Mouse (Mus musculus) spleen, adult 12 weeks (tissue): ENCODE data around the gene Ldhal6b.

Source experiments
- DNase-seq: peaks from one replicate; pipeline ENCODE4 v3.0.0; 2022; ENCODE audit warnings: low spot score

Ldhal6b gene

DNA sequence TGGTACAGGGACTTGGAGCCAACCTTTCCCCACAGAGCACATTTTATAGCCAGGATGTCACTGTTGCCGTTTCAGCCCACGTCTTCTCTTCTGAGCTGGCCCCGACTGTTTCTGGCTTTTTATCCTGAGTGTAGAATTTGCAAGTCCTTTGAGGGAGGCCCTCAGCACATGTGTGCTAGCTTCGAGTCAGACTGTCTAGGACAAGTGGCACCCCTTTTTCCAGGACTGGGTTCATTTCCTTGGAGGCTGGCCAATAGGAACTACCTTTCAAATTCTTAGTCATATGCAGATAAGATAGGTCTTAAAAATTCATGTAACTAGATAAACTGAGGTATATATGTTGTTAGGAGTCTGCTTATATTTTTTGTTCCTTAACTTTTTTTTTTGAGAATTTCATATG, 8.2 kb downstream of the Ldhal6b start:
- DNase-seq = no peak

GRCm38 (mm10) chr17:5407030-5407429, 11.5 kb downstream of the Ldhal6b start:
- DNase-seq = no peak

DNA sequence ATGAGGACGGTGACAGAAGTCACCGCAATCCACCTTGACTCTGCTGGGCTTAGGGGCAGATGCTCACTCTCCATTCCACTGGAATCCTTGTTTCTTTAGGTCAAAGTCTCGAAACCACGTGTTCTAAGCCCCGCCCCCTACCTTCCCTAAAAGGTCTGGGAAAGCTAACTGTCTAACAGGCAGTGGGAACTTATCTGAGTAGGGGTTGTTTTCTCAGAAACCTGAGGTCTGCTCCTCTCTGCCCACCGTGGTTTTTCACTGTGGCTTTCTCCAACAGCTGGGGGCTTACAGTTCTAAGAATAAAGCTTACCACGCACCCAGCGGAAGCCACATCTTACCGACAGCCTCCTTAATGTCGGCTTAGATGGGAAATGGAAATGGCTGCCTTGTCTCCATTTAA, 12.0 kb downstream of the Ldhal6b start:
- no peak for DNase-seq

DNA sequence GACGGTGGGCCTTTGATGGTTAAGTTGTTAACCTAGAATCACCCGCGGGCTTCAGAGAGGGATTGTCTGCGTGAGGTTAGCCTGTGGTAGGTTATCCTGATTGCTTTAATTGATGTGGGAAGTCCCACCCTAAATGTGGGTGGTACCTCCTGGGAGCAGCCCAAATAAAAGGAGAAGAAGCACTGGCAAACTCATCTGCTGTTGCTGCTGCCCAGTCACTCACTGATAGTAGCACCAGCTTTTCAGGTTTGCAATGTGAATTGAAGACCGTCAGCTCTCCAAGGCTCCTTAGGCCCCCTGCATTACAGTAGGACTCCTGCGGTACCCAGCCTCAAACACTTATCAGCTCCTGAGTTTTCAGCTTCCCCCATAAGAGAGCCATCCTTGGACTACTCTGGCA, 14.7 kb downstream of the Ldhal6b start:
- DNase-seq = no peak

DNA sequence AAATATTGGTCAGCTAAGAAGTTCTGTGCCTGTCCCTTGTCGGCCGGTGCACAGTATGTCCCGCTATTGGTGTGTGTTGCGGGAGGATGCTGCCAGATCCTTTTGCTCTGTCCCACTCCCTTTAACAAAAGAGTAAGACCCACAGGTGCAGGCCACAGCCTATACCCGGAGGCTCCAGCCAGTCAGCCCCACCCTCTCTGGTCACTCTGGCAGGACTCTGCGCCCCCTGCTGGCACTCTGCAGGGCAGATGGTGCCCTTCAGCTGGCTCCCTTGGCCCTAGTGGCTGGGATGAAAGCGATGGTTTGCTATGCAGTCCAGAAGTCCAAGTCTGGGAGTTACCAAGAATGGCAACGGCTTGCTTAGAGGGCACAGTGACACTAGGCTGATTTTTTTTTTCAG, 15.9 kb downstream of the Ldhal6b start:
- peak; percentile 45 for DNase-seq

- peak; percentile 35 for DNase-seq
These were observed 16.5 kb downstream of the Ldhal6b start for GRCm38 (mm10) chr17:5402069-5402468.

DNA sequence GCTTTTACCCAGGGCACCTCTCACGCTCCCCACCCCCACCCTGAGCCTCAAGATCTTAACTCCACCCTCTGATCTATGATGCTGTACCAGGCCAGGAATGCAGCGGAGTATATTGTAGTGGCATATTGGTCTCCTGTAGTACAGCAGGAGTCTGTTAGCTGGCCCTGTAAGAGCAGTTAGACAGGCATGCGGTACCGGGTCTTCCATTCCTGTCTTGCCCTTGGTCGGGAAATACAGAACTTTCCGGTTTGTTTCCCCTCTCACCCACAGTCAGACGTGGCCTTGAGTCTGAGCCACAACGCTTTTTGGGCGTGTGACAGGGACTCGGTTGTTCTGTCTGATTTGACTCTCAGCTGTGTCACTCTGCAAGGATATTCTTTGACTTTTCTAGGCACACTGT, 17.3 kb downstream of the Ldhal6b start:
- no peak for DNase-seq

- no peak for DNase-seq
These were observed 18.0 kb downstream of the Ldhal6b start for GRCm38 (mm10) chr17:5400435-5401090.

DNA sequence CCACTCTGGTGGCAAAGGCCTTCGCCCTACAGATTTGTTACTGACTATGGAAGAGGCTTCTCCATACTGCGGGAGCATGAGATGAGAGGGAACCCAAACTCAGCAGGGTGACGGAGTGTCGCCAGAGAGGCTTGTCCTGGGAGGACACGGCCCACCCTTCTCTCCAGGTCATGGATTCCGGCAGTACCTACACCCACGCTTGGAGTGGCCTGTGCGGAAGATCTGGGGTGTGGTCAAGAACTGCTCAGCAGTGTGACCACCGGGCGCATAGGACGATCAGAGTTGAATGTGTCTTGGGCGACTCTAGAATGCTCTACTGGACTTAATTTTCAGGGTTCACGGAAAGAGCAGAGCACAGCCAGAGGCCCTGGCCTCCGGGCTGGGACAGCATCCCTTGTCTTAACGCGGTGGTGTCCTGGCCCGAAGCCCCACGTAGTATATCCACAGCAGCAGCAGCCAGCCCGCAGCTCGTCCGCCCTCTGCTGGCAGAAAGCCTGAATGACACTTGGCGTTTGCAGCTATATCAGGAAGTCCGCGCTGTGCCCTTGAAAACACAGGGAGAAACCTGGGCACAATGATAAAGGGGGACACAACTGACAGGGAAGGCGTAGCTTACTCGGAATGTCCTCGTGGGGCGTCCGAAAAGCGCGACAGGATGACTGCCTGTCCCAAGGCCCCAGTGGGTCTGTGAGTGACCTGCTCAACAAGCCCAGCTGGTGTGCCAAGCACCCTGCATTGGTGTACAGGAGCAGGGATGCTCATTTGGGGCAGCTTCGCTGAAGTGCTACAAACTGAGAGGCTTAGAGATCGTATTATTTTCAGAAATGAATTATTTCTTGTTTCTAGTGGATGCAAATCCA, 21.2 kb downstream of the Ldhal6b start:
- peak; percentile 62 for DNase-seq

DNA sequence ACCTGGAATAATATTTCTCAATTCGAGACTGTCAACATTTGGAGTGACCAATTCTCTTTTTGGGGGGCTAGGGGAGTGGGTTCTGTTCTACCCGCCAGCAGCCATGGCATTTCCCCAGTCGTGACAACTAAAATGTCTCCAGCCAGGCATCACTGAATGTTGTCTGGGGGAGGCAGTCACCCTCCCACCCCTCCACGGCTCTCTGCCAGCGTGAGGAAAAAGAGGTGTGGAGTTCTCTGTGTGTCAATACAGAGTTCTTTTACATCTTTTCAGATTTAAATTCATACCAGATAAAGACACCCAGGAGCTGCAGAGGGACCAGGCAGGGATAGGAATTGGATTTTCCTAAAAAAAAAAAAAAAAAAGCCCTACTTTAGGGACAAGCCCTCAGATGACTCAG, 22.4 kb downstream of the Ldhal6b start:
- no peak for DNase-seq

DNA sequence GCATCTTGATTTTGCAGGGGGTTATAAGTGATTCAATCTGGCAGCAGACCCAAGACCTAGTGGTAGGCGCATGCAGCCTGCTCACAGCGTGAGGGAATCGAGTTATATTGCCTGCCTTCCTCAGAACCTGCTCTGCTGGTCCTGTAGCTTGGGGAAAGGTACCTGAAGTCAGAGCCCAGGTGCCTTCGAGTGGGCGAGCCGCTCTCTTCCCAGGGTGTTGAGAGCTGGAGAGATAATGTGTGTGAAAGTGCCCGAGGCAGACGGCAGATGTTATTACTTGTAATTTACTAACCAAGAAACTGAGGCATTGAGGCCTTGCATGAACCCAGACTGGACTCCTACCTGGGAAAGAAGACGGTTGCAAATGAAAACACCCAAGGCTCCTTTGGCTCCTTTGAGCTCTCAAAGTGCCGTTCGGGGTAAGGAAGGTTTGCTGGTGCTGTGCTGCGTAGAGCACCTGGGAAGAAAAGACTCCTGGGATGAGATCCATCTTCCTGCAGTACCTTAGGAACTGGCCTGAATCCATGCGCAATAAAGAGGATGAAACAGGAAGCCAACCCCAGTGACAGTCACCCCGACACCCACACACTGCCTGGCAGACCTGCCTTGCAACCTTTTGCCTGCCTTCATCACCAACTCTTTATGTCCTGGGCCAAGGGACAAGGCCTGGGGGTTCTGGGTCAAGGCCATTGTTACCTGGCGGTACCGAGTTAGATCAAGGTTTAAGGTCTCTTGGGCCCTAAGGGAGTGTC, 22.9 kb downstream of the Ldhal6b start:
- DNase-seq = no peak

DNA sequence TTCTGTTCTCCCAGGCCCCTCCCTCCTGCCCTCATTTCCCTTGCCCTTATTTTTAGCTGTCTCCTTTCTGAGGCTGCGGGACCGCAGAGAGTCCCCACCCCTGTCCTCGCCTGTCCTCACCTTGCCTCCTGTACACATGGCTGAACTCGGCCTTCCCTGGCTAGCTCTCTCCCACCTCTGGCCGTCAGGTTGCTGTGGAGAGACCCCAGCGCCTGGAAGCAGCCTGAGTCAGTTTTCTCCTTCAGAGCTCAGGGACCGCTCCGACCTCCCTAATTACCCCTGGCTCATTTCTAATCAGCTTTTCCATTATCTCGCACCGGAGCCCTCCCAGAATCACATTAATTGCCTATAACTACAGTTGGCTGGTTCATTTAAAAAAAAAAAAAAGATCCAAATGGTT, 27.9 kb downstream of the Ldhal6b start:
- DNase-seq = no peak

DNA sequence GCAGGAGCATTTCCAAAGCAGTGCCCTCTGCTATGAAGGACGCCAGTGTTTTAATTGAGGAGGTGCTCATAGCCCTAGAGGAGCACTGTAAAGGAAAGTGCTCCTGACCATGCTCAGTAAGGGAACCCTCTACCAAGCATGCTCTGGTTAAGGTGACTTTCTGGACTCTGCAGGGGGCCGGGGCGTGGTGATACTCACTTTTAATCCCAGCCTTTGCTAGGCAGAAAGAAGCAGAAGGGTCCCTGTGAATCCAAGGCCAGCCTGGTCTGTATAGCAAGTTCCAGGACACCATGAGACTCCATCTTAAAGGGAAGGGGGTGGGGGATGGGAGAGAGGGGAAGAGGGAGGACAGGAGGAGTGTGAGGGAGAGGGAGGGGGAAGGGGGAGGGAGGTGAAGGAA, 30.2 kb downstream of the Ldhal6b start:
- no peak for DNase-seq

DNA sequence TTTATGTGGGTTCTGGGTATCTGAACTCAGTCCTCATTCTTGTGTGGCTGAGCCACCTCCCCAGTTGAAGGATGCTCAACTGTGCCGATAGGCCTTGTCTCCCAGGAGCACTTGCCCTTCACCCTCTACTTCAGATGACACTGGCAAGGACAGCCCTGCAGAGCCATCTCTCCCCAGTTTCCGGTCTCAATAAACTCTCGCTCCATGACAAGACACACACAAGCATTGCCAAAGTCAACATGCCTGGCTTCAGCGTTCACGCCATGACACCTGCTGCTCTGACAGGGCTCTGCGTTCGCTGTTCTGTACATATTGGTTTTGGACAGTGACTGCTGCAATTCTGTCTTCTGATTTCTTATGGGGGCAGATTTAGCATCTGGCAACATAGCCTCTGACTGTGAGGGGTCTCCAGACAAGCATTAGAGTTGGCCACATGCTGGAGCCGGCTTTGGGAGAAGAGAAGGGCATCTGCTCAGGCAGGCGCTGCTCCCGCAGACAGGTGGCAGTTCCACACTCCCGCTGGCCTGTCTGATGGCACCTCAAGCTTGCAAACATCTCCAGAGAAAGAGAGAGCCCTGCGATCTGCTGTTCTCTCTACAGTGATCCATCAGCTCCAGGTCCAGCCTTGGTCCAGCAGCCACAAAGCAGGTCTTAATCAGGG, 31.6 kb downstream of the Ldhal6b start:
- DNase-seq = no peak

DNA sequence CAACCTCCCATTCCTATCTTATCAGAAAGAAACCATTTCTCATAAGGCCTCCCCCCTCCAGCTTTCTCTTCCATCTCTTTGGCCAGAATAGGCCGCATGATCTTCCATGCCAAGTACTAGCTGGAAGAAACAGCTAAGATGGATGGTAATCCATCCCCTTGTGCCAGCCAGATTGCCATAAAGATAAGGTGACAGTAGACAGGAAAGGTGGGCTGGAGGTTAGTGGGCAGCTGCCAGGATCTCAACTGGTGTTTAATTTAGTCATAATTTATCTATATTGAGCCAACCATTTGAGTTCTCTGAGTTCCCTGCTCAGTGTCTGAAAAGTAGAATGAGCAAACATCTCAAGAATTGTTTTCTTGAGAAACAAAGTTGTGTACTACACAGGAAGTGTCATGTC, 32.9 kb downstream of the Ldhal6b start:
- no peak for DNase-seq

DNA sequence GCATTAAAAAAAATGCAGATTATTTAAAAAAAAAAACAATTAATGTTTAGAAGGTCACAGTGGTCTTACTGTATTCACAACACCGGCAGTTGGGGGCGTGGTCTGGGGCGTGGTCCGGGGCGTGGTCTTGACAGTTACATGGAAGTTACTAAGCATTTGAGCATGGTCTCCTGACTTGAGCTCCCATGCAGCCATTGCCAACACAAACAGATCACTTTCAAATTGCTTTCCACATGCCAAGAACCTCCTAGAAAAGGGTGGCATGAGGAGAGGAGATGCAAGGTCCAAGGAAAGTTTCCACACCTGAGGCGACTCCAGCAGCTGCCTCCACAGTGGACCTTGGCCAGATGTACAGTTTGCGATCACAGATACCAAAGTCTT, 40.6 kb downstream of the Ldhal6b start:
- DNase-seq = no peak

GRCm38 (mm10) chr17:5377151-5377929, 41.2 kb downstream of the Ldhal6b start:
- no peak for DNase-seq

- no peak for DNase-seq
These were observed 45.6 kb downstream of the Ldhal6b start for GRCm38 (mm10) chr17:5372951-5373350.

GRCm38 (mm10) chr17:5371521-5371920, 47.0 kb downstream of the Ldhal6b start:
- DNase-seq = no peak

GRCm38 (mm10) chr17:5371032-5371431, 47.5 kb downstream of the Ldhal6b start:
- DNase-seq = no peak
